Mouse (Mus musculus): ENCODE data around the gene Zfp72. TPM values are rescaled to one million over a fixed set of nuclear protein-coding genes. Genes with fewer than 3 reads are reported as not detected.

The Zfp72 gene
- 1.0 and 2.0 TPM in 2 replicates for total RNA-seq (2014; fragmentation: Nextera tagmentation)
- 1.6 and 7.2 TPM in 2 replicates for total RNA-seq (2017)

- peak; percentile 92 for ATAC-seq (replicated peaks; ENCODE audit: low FRiP score, low TSS enrichment, poor library complexity, severe bottlenecking)
Measured at GRCm38 (mm10) chr13:74390371-74390990, at the start of gene Zfp72. TSS of gene Zfp72 (minus strand) at chr13:74390836.

GRCm38 (mm10) chr13:74439895-74440294, 49.3 kb upstream of the Zfp72 start:
- ATAC-seq (replicated peaks; ENCODE audit: low FRiP score, low TSS enrichment, poor library complexity, severe bottlenecking) = no peak

- no peak for ATAC-seq (replicated peaks; ENCODE audit: low FRiP score, low TSS enrichment, poor library complexity, severe bottlenecking)
Measured at GRCm38 (mm10) chr13:74399298-74399839, 8.7 kb upstream of the Zfp72 start, which contains the start of gene Ftl1-ps1. TSS of gene Ftl1-ps1 (plus strand) at chr13:74399694.

- ATAC-seq (replicated peaks; ENCODE audit: low FRiP score, low TSS enrichment, poor library complexity, severe bottlenecking) = no peak
Measured at GRCm38 (mm10) chr13:74391156-74391555, 520 bp upstream of the Zfp72 start.

GRCm38 (mm10) chr13:74389730-74390129, 906 bp downstream of the Zfp72 start:
- no peak for ATAC-seq (replicated peaks; ENCODE audit: low FRiP score, low TSS enrichment, poor library complexity, severe bottlenecking)

GRCm38 (mm10) chr13:74382289-74382688, 8.3 kb downstream of the Zfp72 start:
- no peak for ATAC-seq (replicated peaks; ENCODE audit: low FRiP score, low TSS enrichment, poor library complexity, severe bottlenecking)

- no peak for ATAC-seq (replicated peaks; ENCODE audit: low FRiP score, low TSS enrichment, poor library complexity, severe bottlenecking)
Measured at GRCm38 (mm10) chr13:74381533-74382276, 8.9 kb downstream of the Zfp72 start.

GRCm38 (mm10) chr13:74363859-74364235, 26.8 kb downstream of the Zfp72 start, which contains the start of gene Lrrc14b:
TSS of gene Lrrc14b (minus strand) at chr13:74364005.
- no peak for ATAC-seq (replicated peaks; ENCODE audit: low FRiP score, low TSS enrichment, poor library complexity, severe bottlenecking)

GRCm38 (mm10) chr13:74363176-74363858, 27.3 kb downstream of the Zfp72 start:
- peak; percentile 20; the same call in 1 of the 2 replicates for ATAC-seq (replicated peaks; ENCODE audit: low FRiP score, low TSS enrichment, poor library complexity, severe bottlenecking)

GRCm38 (mm10) chr13:74362218-74362617, 28.4 kb downstream of the Zfp72 start:
- ATAC-seq (replicated peaks; ENCODE audit: low FRiP score, low TSS enrichment, poor library complexity, severe bottlenecking) = no peak

GRCm38 (mm10) chr13:74356491-74356890, 34.1 kb downstream of the Zfp72 start:
- no peak for ATAC-seq (replicated peaks; ENCODE audit: low FRiP score, low TSS enrichment, poor library complexity, severe bottlenecking)

GRCm38 (mm10) chr13:74350435-74350906, 40.2 kb downstream of the Zfp72 start:
- peak; percentile 15; the same call in 1 of the 2 replicates for ATAC-seq (replicated peaks; ENCODE audit: low FRiP score, low TSS enrichment, poor library complexity, severe bottlenecking)

- ATAC-seq (replicated peaks; ENCODE audit: low FRiP score, low TSS enrichment, poor library complexity, severe bottlenecking) = peak; percentile 98
Measured at GRCm38 (mm10) chr13:74349566-74350434, 40.8 kb downstream of the Zfp72 start, which contains the start of the genes Sdha and Ccdc127. TSS of gene Sdha (minus strand) at chr13:74350280. TSS of gene Ccdc127 (plus strand) at chr13:74350309.

- ATAC-seq (replicated peaks; ENCODE audit: low FRiP score, low TSS enrichment, poor library complexity, severe bottlenecking) = peak; percentile 100
Measured at GRCm38 (mm10) chr13:74341036-74341435, 49.6 kb downstream of the Zfp72 start.

GRCm38 (mm10) chr13:74329321-74329720, 61.3 kb downstream of the Zfp72 start:
- no peak for ATAC-seq (replicated peaks; ENCODE audit: low FRiP score, low TSS enrichment, poor library complexity, severe bottlenecking)

Measured in megakaryocyte-erythroid progenitor cell, adult 5-6 weeks (primary cell).